Mouse (Mus musculus): ENCODE data around the gene Mab21l3.

Gene Mab21l3

GRCm38 (mm10) chr3:101800596-101801018 is 48.2 kb downstream of the Mab21l3 start:
- no peak for DNase-seq (ENCODE audit: low spot score)

DNA sequence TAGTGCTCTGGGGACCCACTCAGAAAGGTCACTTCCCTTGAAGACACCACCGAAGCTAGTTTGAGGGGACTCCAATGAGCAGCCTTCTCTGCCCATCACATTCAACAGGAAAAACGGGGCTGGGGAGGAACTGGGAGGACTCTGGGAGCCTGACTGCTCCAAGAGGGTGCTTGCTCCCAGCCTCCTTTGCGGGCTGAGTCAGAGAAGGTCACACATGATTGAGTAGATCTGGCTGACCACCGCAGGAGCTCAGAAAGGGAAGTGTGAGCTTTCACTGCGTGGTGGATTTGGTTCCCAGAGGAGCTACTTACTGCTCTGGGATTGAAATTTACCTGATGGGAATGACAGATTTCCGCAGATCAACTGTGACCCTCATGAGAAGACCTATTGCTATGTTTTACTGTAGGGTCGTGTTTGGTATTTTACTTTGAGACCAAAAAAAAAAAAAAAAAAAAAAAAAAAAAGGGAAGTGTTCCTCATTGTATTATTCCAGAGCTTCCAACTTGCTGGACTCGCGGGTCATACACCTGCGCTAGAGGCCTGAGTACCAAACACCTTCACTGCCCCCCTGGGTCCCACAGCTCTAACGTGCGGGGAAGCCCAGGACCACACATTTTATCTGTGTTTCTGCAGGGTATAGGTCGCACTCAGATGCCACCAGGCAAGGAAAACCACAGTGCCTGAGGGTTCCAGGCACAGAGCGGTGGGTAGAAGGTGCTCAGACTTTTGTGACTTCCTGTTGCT is 48.7 kb downstream of the Mab21l3 start:
- DNase-seq (ENCODE audit: low spot score), result no peak

DNA sequence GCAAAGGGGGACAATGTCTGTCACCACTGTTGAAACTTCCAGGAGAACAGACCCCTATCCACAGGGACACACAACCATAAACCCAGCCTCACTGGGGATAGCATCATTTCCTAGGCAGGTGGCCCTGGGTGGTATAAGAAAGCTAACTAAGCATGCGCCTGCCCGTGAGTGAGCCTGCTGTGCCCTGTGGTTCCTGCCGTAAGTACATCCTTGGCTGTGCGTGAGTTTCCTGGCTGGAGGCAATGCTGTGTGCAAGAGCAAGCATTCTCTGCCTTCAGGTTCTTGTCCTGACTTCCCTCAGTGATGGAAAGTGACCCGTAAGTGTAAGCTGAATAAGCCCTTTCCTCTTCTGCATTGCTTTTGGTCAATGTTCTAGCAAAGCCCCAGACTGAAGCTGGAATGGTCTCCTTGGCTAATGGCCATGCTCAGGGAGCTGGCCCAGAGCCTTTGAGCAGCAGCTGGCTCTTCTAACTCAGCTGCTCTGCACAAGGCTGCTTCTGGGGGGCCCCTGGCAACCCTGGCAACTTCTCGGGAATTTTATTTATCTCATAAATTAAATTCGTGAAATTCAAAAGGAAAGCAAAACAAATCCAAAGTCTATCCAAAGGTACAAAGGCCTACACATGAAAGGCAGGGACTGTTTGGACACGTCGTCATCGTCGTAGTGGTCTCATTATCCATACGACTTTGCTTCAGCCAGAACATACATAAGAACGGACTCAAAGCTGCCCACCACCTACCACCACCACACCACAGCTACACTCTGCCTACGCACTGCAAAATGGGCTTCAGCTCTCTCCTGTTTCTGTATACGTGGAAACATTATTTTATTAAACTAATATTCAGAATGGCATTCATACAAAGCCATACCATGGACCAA is 50.7 kb downstream of the Mab21l3 start:
- no peak for DNase-seq (ENCODE audit: low spot score)

GRCm38 (mm10) chr3:101796212-101796611 is 52.5 kb downstream of the Mab21l3 start:
- DNase-seq (ENCODE audit: low spot score), result no peak

- DNase-seq (ENCODE audit: low spot score), result no peak
Measured at GRCm38 (mm10) chr3:101795387-101796039, 53.2 kb downstream of the Mab21l3 start.

DNA sequence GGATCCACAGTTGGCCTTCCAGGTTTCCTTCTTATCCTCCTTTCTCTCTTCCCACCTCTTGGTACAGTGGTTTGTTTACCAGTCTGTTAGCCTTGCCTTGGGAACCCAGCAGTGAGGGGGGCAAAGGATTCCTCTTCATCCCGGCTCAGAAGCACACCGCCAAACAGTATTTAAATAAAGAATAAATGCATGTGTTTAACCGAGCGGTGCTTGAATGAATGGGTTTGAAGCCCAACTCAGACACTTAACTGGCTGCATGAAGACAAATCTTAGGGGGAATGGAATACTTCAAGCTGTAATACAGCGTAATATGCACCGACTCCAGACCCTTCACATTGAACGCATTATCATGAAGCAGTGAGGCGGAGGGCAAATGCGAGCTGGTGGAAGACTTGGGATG is 54.1 kb downstream of the Mab21l3 start:
- DNase-seq (ENCODE audit: low spot score), result no peak

GRCm38 (mm10) chr3:101794026-101794425 is 54.7 kb downstream of the Mab21l3 start:
- no peak for DNase-seq (ENCODE audit: low spot score)

GRCm38 (mm10) chr3:101792191-101792590 is 56.6 kb downstream of the Mab21l3 start:
- DNase-seq (ENCODE audit: low spot score), result no peak

GRCm38 (mm10) chr3:101784768-101785424 is 63.9 kb downstream of the Mab21l3 start:
- DNase-seq (ENCODE audit: low spot score), result no peak

GRCm38 (mm10) chr3:101783793-101784192 is 65.0 kb downstream of the Mab21l3 start:
- DNase-seq (ENCODE audit: low spot score), result no peak

- DNase-seq (ENCODE audit: low spot score), result no peak
Measured at GRCm38 (mm10) chr3:101780874-101781483, 67.8 kb downstream of the Mab21l3 start.

GRCm38 (mm10) chr3:101778896-101779665 is 69.7 kb downstream of the Mab21l3 start:
- no peak for DNase-seq (ENCODE audit: low spot score)

- DNase-seq (ENCODE audit: low spot score), result no peak
Measured at GRCm38 (mm10) chr3:101775732-101776131, 73.0 kb downstream of the Mab21l3 start.

DNA sequence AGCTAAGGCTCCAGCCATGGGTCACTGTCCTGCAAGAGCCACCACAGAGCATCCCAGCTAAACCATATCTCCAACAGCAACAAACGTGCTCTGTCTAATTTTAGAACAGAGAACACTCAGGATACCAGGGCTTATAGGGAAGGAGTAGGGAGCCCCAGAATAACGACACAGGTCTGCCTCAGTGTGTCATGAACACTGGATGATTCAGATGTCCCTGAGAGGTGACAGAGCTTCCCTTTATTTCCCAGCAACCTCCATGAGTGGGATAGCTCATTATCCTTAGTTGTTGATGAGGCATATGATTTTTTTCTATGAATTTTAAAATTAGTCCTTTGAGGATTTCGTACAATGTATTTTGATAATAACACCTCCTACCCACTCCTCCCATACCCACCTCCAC is 78.2 kb downstream of the Mab21l3 start:
- no peak for DNase-seq (ENCODE audit: low spot score)

- DNase-seq (ENCODE audit: low spot score), result no peak
Measured at GRCm38 (mm10) chr3:101763566-101763965, 85.2 kb downstream of the Mab21l3 start.

Measured in layer of hippocampus, adult 11-12 months (tissue).